Mouse (Mus musculus) left cerebral cortex, adult 8-10 months (tissue): Measurements from ENCODE around the gene Dnajb6. TPM values are rescaled to one million over a fixed set of nuclear protein-coding genes. Genes with fewer than 3 reads are reported as not detected.

Source experiments
- DNase-seq, 2 experiments: peaks; one replicate each; pipeline ENCODE4 v3.0.0; 2022; ENCODE audit warnings: low spot score in 2 of 2
- total RNA-seq, 4 experiments: library from RNA; stranded (reverse); gene quantifications; 2 replicates each; pipeline ENCODE4 v1.2.4; 2022

Gene Dnajb6
- total RNA-seq, 4 experiments from 2014 or later, result 157 to 173 (median 166) TPM

- no peak for DNase-seq
Observed at GRCm38 (mm10) chr5:29848091-29848490, 112.6 kb downstream of the Dnajb6 start.

- DNase-seq, result no peak
Observed at GRCm38 (mm10) chr5:29852376-29852775, 116.9 kb downstream of the Dnajb6 start.

- DNase-seq, result no peak
Observed at GRCm38 (mm10) chr5:29853035-29853434, 117.5 kb downstream of the Dnajb6 start.

- no peak for DNase-seq
Observed at GRCm38 (mm10) chr5:29854376-29854775, 118.9 kb downstream of the Dnajb6 start.

GRCm38 (mm10) chr5:29854971-29855370 is 119.5 kb downstream of the Dnajb6 start:
- DNase-seq, result no peak

- no peak for DNase-seq
Observed at GRCm38 (mm10) chr5:29861522-29861921, 126.0 kb downstream of the Dnajb6 start.

- no peak for DNase-seq
Observed at GRCm38 (mm10) chr5:29862388-29862787, 126.9 kb downstream of the Dnajb6 start.

- DNase-seq, result no peak
Observed at GRCm38 (mm10) chr5:29864291-29864737, 128.8 kb downstream of the Dnajb6 start.

- no peak for DNase-seq
Observed at GRCm38 (mm10) chr5:29864994-29865393, 129.5 kb downstream of the Dnajb6 start.

Other genes with a start within 250 kb of the Dnajb6 start
- 10 to 100 TPM; 62.9 to 69.4 (median 65.8) TPM for gene Ube3c, start 166.4 kb upstream of the Dnajb6 start, total RNA-seq
- not detected for gene Gm5129, start 248 bp downstream of the Dnajb6 start, total RNA-seq